Mouse (Mus musculus) lung, adult 2 months (tissue): ENCODE results near the gene Avpi1.
A peak's percentile ranks its signal among the peaks of the same experiment; 100 is the strongest.

Source experiments
- CTCF ChIP-seq: fragments of 200-500 bp; IDR thresholded peaks from 2 replicates; pipeline ENCODE4 v1.5.1; 2011; ENCODE audit warnings: mild to moderate bottlenecking, low read length, control low read depth; ENCODE audit not compliant: insufficient read depth
- POLR2A ChIP-seq: fragments of 200-500 bp; IDR thresholded peaks from 2 replicates; pipeline ENCODE4 v1.6.1; 2011; ENCODE audit warnings: low read depth, mild to moderate bottlenecking, control low read depth, low read length, borderline replicate concordance; ENCODE audit errors: extremely low read depth

DNA sequence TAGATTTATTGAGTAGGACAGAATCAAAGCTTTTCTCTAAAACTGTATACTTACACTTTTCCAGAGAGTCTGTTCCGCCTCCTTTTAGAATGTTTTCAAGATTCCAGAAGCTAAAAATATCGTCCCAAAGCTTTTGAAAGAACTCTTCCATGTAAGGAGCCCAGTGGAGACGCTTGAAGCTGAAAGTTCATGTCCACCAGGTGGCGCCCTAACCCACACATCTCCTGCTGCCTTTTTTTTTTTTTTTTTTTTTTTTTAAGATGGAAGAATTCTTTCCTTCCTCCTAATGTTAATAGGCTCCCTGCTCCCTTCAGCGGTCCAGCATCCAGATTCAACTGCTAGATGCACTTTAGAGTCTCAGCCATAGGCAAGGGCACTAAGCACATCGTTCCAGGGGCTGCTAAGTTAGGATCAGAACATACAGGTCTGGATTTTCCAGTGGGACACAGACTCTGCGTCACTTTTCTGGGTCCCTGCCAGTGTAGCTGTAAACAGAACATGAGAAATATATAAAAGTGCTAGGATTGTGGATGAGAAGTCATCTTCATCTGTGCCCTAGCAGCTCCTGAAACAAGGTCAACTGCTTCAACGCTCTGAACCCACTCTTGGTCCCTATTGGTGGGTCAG, 15.8 kb upstream of the Avpi1 start:
- TF ChIP-seq CTCF (peak; percentile 68), POLR2A (no peak)
